Mouse (Mus musculus): ENCODE results near the gene Snx18. TPM values are rescaled to one million over a fixed set of nuclear protein-coding genes. Genes with fewer than 3 reads are reported as not detected.

Gene Snx18
- total and polyA plus RNA-seq, 3 experiments, result 8.3 to 20.4 (median 18.0) TPM

DNA sequence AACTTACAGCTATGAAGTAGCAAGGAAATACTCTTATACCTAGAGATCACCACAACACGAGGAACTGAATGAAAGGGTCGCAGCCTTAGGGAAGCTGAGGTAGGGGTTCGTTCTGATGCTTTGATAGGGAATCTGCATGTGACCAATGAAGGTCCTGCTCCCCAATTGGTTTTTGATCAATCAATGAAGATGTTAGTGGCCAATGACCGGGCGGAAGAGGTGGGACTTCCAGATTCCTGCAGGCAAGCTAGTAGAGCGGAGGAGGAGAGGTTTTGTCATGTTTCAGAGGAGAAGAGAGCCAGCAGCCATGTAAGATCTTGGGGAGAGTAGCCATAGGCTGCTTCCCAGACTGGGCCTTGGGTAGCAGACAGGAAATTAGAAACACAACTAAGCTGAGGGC is 33.9 kb downstream of the Snx18 start:
- intact Hi-C loops (cut with DNase I), result loop anchor here (5.0 kb wide), 1 partner anchor 33 kb away; the partner anchor contains the start of gene Snx18
- no peak for TF ChIP-seq CTCF (IDR thresholded peaks at IDR 0.05)
- TF ChIP-seq EP300 (IDR thresholded peaks at IDR 0.05; ENCODE audit: insufficient read depth, low read depth, low read length), result no peak
- TF ChIP-seq POLR2A (IDR thresholded peaks at IDR 0.05; ENCODE audit: insufficient read depth, low read depth, low read length), result no peak
- no peak for DNase-seq
- H3K4me3 ChIP-seq, result no peak overlapping the region
- no peak overlapping the region for H3K9ac ChIP-seq (ENCODE audit: low read depth, low read length)
- WGBS, result 92% methylated on average over 6 of the region's 6 CpGs
- no peak overlapping the region for H3K27ac ChIP-seq
- no peaks in the 10 kb centered on the region for H3K79me2 ChIP-seq (replicated peaks; ENCODE audit: control insufficient read depth, insufficient read depth, low read length)
- no peaks in the 10 kb centered on the region for H3K36me3 ChIP-seq (ENCODE audit: control insufficient read depth, insufficient read depth, low read length)
- peaks cover 9% of the 10 kb centered on the region for H3K4me1 ChIP-seq (ENCODE audit: control insufficient read depth, insufficient read depth, low read length)
- H3K27me3 ChIP-seq (ENCODE audit: control insufficient read depth, insufficient read depth, low read length), result no peaks in the 10 kb centered on the region

DNA sequence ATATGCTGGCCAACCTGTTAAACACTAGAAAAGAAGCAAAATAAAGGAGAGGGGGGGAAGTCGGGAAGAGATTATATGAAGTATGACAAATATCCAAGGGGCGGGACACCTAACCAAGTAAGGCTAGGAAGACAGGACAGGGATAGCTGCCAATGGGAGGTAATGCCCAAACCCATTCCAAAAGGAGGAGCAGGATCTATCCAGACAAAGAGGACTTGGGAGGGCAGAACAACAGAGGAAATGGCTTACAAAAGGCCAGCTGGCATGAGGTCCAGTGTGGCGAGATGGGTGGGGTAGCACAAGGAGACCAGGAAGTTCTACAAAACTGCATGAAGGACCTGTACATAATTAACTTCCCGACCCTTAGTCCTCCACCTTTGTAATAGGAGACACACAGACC is 34.8 kb downstream of the Snx18 start:
- Histone ChIP-seq H3K9ac (ENCODE audit: low read depth, low read length) (no peak overlapping the region), H3K27me3 (ENCODE audit: control insufficient read depth, insufficient read depth, low read length) (no peaks in the 10 kb centered on the region), H3K36me3 (ENCODE audit: control insufficient read depth, insufficient read depth, low read length) (no peaks in the 10 kb centered on the region), H3K27ac (no peak overlapping the region), H3K4me3 (no peak overlapping the region), H3K79me2 (replicated peaks; ENCODE audit: control insufficient read depth, insufficient read depth, low read length) (no peaks in the 10 kb centered on the region), H3K4me1 (ENCODE audit: control insufficient read depth, insufficient read depth, low read length) (peaks cover 4% of the 10 kb centered on the region)
- no peak for TF ChIP-seq POLR2A (IDR thresholded peaks at IDR 0.05; ENCODE audit: insufficient read depth, low read depth, low read length)
- no peak for TF ChIP-seq CTCF (IDR thresholded peaks at IDR 0.05)
- TF ChIP-seq EP300 (IDR thresholded peaks at IDR 0.05; ENCODE audit: insufficient read depth, low read depth, low read length), result no peak
- DNase-seq, result no peak
- intact Hi-C loops (cut with DNase I), result loop anchor here (5.0 kb wide), 1 partner anchor 34 kb away; the partner anchor contains the start of gene Snx18
- 46% methylated on average over 4 of the region's 4 CpGs for WGBS

DNA sequence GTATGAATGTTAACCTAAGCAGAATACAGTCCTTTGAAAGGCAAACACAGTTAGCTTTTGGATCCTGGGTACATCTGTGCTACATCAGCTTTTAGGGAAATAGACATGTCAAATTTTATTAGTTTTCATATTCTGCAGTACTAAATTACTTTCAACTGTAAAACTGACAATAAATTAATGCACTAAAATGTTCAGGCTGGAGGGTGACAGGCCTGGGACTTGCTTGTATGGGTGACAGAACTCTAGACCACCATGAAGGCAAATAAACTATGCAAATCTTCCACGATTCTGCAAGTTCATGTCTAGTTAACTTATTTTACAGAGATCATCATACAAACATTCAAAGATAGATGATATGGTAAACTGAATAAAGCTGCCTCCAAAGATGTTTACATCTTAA is 36.3 kb downstream of the Snx18 start:
- 88% methylated on average over 1 of the region's 1 CpGs for WGBS
- DNase-seq, result no peak
- intact Hi-C loops (cut with DNase I), result loop anchor here (5.0 kb wide), 1 partner anchor 35 kb away; the partner anchor contains the start of gene Snx18

DNA sequence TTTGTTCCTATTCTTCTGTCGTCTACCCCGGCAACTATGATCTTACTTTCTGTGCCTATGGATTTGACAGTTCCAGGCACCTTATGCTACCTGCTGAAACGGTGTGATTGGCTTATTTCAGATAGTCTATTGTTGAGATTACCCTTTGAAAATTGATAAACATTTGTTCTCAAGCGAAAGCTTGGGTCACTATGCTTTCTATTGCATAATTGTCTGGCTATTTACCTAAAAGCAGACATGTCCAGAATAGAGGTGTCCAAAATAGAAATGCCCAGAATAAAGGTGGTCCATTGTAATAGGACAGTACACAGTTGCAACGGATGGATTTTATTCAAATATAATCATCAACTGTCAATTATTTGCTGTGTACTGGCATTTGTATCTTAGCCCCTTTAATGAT is 36.9 kb downstream of the Snx18 start:
- intact Hi-C loops (cut with DNase I), result loop anchor here (5.0 kb wide), 1 partner anchor 36 kb away; the partner anchor contains the start of gene Snx18
- no peaks in the 10 kb centered on the region for H3K79me2 ChIP-seq (replicated peaks; ENCODE audit: control insufficient read depth, insufficient read depth, low read length)
- H3K27me3 ChIP-seq (ENCODE audit: control insufficient read depth, insufficient read depth, low read length), result no peaks in the 10 kb centered on the region; the same call in 1 of the 2 replicates
- no peak overlapping the region for H3K27ac ChIP-seq
- no peak for DNase-seq
- H3K9ac ChIP-seq (ENCODE audit: low read depth, low read length), result no peak overlapping the region
- no peak overlapping the region for H3K4me3 ChIP-seq
- TF ChIP-seq POLR2A (IDR thresholded peaks at IDR 0.05; ENCODE audit: insufficient read depth, low read depth, low read length), result no peak
- TF ChIP-seq EP300 (IDR thresholded peaks at IDR 0.05; ENCODE audit: insufficient read depth, low read depth, low read length), result no peak
- no peak for TF ChIP-seq CTCF (IDR thresholded peaks at IDR 0.05)
- H3K36me3 ChIP-seq (ENCODE audit: control insufficient read depth, insufficient read depth, low read length), result no peaks in the 10 kb centered on the region
- 92% methylated on average over 5 of the region's 5 CpGs for WGBS
- peaks cover 4% of the 10 kb centered on the region for H3K4me1 ChIP-seq (ENCODE audit: control insufficient read depth, insufficient read depth, low read length)

More for the DNA sequence above, 36.3 kb downstream of the Snx18 start:
- Histone ChIP-seq H3K9ac (ENCODE audit: low read depth, low read length) (no peak overlapping the region), H3K27ac (no peak overlapping the region), H3K79me2 (replicated peaks; ENCODE audit: control insufficient read depth, insufficient read depth, low read length) (no peaks in the 10 kb centered on the region), H3K4me3 (no peak overlapping the region), H3K36me3 (ENCODE audit: control insufficient read depth, insufficient read depth, low read length) (no peaks in the 10 kb centered on the region), H3K4me1 (ENCODE audit: control insufficient read depth, insufficient read depth, low read length) (peaks cover 4% of the 10 kb centered on the region), H3K27me3 (ENCODE audit: control insufficient read depth, insufficient read depth, low read length) (no peaks in the 10 kb centered on the region)
- no peak for TF ChIP-seq POLR2A (IDR thresholded peaks at IDR 0.05; ENCODE audit: insufficient read depth, low read depth, low read length)
- TF ChIP-seq CTCF (IDR thresholded peaks at IDR 0.05), result no peak
- no peak for TF ChIP-seq EP300 (IDR thresholded peaks at IDR 0.05; ENCODE audit: insufficient read depth, low read depth, low read length)

- Histone ChIP-seq H3K9ac (ENCODE audit: low read depth, low read length) (no peak overlapping the region), H3K79me2 (replicated peaks; ENCODE audit: control insufficient read depth, insufficient read depth, low read length) (no peaks in the 10 kb centered on the region), H3K4me3 (no peak overlapping the region), H3K36me3 (ENCODE audit: control insufficient read depth, insufficient read depth, low read length) (no peaks in the 10 kb centered on the region), H3K4me1 (ENCODE audit: control insufficient read depth, insufficient read depth, low read length) (peaks cover 4% of the 10 kb centered on the region), H3K27me3 (ENCODE audit: control insufficient read depth, insufficient read depth, low read length) (no peaks in the 10 kb centered on the region; the same call in 1 of the 2 replicates), H3K27ac (no peak overlapping the region)
- TF ChIP-seq CTCF (IDR thresholded peaks at IDR 0.05), result no peak
- no peak for TF ChIP-seq POLR2A (IDR thresholded peaks at IDR 0.05; ENCODE audit: insufficient read depth, low read depth, low read length)
- TF ChIP-seq EP300 (IDR thresholded peaks at IDR 0.05; ENCODE audit: insufficient read depth, low read depth, low read length), result no peak
- intact Hi-C loops (cut with DNase I), result loop anchor here (5.0 kb wide), 1 partner anchor 37 kb away; the partner anchor contains the start of gene Snx18
- DNase-seq, result no peak
- 76% methylated on average over 6 of the region's 6 CpGs for WGBS
Measured at GRCm38 (mm10) chr13:113580400-113580790, 38.0 kb downstream of the Snx18 start.

- WGBS, result 46% methylated on average over 7 of the region's 7 CpGs
- no peaks in the 10 kb centered on the region for H3K79me2 ChIP-seq (replicated peaks; ENCODE audit: control insufficient read depth, insufficient read depth, low read length)
- peaks cover 4% of the 10 kb centered on the region for H3K4me1 ChIP-seq (ENCODE audit: control insufficient read depth, insufficient read depth, low read length)
- H3K9ac ChIP-seq (ENCODE audit: low read depth, low read length), result no peak overlapping the region
- intact Hi-C loops (cut with DNase I), result loop anchor here (5.0 kb wide), 1 partner anchor 37 kb away; the partner anchor contains the start of gene Snx18
- TF ChIP-seq EP300 (IDR thresholded peaks at IDR 0.05; ENCODE audit: insufficient read depth, low read depth, low read length) (no peak), CTCF (IDR thresholded peaks at IDR 0.05) (peak; percentile 4; the same call in 1 of the 2 replicates), POLR2A (IDR thresholded peaks at IDR 0.05; ENCODE audit: insufficient read depth, low read depth, low read length) (no peak)
- no peak overlapping the region for H3K4me3 ChIP-seq
- no peak for DNase-seq
- H3K27me3 ChIP-seq (ENCODE audit: control insufficient read depth, insufficient read depth, low read length), result no peaks in the 10 kb centered on the region; the same call in 1 of the 2 replicates
- no peak overlapping the region for H3K27ac ChIP-seq
- no peaks in the 10 kb centered on the region for H3K36me3 ChIP-seq (ENCODE audit: control insufficient read depth, insufficient read depth, low read length)
Measured at GRCm38 (mm10) chr13:113579788-113580399, 38.5 kb downstream of the Snx18 start.

All from heart, adult 2 months (tissue).